Mouse (Mus musculus): ENCODE measurements around the gene Fam117a. TPM values are rescaled to one million over a fixed set of nuclear protein-coding genes. Genes with fewer than 3 reads are reported as not detected.

Gene Fam117a
- polyA plus RNA-seq, 1 experiment from 2014 or later: 15.0 TPM

DNA sequence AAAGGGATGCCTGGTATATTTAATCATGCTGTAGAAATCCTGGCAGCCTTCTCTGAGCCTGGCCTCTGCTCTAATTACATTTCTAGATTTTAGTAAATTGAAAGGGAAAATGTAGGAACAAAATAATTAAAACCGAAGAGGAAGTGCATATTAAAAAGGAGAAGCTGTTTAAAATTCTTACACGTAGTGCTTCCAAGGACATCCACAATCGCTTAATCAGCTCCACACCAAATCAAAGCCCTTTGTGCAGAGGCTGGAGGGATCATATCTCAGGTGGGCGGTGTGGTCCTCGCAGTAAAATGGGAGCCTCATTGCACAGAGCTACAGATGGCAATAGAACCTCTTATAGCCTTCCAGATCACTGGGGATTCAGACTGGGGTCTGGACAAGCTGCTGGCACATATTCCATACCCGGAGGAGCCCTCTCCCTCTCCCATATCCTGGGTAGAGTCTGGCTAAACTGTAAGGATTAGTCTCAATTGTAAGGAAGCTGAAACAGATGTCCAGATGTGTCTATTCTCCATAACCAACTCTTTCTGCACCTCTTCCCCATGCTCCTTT, 74.7 kb downstream of the Fam117a start:
- H3K9ac ChIP-seq (replicated peaks; ENCODE audit: low read length): no peak overlapping the region
- no peaks in the 10 kb centered on the region for H3K36me3 ChIP-seq (replicated peaks; ENCODE audit: control insufficient read depth, insufficient read depth, low read depth, low read length)
- no peak overlapping the region for H3K4me3 ChIP-seq (ENCODE audit: low read depth, low read length)
- H3K27me3 ChIP-seq (ENCODE audit: control insufficient read depth, insufficient read depth, low read length): no peaks in the 10 kb centered on the region
- 52% methylated on average over 6 of the region's 6 CpGs for WGBS
- no peak overlapping the region for H3K27ac ChIP-seq (replicated peaks; ENCODE audit: low read depth, low read length)
- H3K4me1 ChIP-seq (ENCODE audit: control insufficient read depth, insufficient read depth, low read length): no peaks in the 10 kb centered on the region
- no peak overlapping the region for H3K4me2 ChIP-seq (ENCODE audit: low read depth, low read length)
- H3K9me3 ChIP-seq (replicated peaks; ENCODE audit: control insufficient read depth, low read length): no peaks in the 10 kb centered on the region
- DNase-seq (ENCODE audit: low spot score) (no peak), ATAC-seq (replicated peaks; ENCODE audit: insufficient number of reproducible peaks, low FRiP score, low TSS enrichment, low read depth) (no peak)

DNA sequence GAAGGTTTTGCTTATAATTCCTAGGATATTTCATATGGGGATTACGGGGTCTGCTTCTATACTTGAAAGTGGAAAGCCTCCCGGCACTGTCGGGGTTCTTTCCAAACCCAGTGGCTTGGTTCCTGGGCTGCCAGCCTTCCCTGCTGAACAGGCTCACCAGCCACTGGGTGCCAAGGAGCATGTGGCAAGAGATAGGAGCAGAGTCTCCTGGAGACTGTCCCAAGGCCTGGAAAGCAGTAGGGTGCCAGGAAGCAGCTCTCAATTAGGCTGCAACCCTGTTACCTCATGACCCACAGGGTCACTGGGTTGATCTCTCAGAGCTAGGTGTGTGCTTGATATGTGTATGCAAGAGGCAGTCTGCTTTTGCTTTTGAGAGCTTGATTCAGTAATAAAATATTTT, 75.8 kb downstream of the Fam117a start:
- ATAC-seq (replicated peaks; ENCODE audit: insufficient number of reproducible peaks, low FRiP score, low TSS enrichment, low read depth) (no peak), DNase-seq (ENCODE audit: low spot score) (no peak)
- no peaks in the 10 kb centered on the region for H3K4me1 ChIP-seq (ENCODE audit: control insufficient read depth, insufficient read depth, low read length)
- no peaks in the 10 kb centered on the region for H3K27me3 ChIP-seq (ENCODE audit: control insufficient read depth, insufficient read depth, low read length)
- no peak overlapping the region for H3K27ac ChIP-seq (replicated peaks; ENCODE audit: low read depth, low read length)
- no peak overlapping the region for H3K4me3 ChIP-seq (ENCODE audit: low read depth, low read length)
- H3K9me3 ChIP-seq (replicated peaks; ENCODE audit: control insufficient read depth, low read length): no peaks in the 10 kb centered on the region
- 89% methylated on average over 3 of the region's 3 CpGs for WGBS
- no peak overlapping the region for H3K9ac ChIP-seq (replicated peaks; ENCODE audit: low read length)
- no peak overlapping the region for H3K4me2 ChIP-seq (ENCODE audit: low read depth, low read length)
- H3K36me3 ChIP-seq (replicated peaks; ENCODE audit: control insufficient read depth, insufficient read depth, low read depth, low read length): no peaks in the 10 kb centered on the region

DNA sequence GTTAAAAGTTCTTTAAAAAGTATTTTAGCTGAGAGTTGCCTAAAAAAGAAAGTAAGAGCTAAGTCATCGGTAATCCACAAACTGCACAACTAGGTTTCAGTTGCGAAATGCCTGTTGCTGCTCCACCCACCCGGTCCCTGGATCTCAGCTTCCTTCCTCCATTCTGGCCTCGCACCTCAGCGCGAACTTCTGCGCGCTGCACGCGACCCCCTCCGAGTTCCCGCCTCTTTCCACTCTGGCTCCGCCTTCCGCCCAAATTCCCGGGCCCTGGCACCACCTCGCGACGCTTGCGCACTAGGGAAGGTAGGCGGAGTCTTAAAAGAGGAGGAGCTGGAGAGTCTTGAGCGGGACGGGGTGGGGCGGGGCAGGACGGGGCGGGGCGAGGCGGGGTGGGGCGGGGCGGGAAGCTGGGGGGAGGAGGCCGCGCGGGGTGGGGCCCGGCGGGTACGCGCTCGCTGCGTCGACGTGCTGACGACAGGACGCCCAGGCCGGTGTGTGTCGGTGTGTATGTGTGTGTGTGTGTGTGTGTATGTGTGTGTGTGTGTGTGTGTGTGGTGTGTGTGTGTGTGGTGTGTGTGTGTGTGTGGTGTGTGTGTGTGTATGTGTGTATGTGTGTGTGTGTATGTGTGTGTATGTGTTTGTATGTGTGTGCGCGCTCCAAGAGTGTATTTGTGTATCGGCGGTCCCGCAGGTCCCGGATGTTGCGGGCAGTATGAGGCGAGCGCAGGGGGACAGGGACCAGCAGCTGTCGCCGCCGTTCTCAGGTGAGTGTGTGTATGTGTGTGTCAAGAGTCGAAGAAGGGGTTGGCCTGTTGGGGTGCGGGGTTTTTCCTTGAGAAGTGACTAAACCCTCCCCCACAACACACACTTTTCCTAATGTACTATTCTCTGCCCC, 77.1 kb downstream of the Fam117a start, which contains the start of gene Spop:
Gene Spop (plus strand): TSS at position 440 of the 895 bp plus-strand sequence.
- H3K9ac ChIP-seq (replicated peaks; ENCODE audit: low read length): peak within 1 kb of the TSS; percentile 63
- peak within 1 kb of the TSS; percentile 78 for H3K27ac ChIP-seq (replicated peaks; ENCODE audit: low read depth, low read length)
- H3K4me3 ChIP-seq (ENCODE audit: low read depth, low read length): peak within 1 kb of the TSS; percentile 50
- H3K36me3 ChIP-seq (replicated peaks; ENCODE audit: control insufficient read depth, insufficient read depth, low read depth, low read length): no peaks in the 10 kb centered on the region
- H3K27me3 ChIP-seq (ENCODE audit: control insufficient read depth, insufficient read depth, low read length): no peaks in the 10 kb centered on the region
- ATAC-seq (replicated peaks; ENCODE audit: insufficient number of reproducible peaks, low FRiP score, low TSS enrichment, low read depth): peak; percentile 84
- DNase-seq (ENCODE audit: low spot score): peak; percentile 95
- H3K4me1 ChIP-seq (ENCODE audit: control insufficient read depth, insufficient read depth, low read length): no peaks in the 10 kb centered on the region
- peak within 1 kb of the TSS; percentile 68 for H3K4me2 ChIP-seq (ENCODE audit: low read depth, low read length)
- H3K9me3 ChIP-seq (replicated peaks; ENCODE audit: control insufficient read depth, low read length): no peaks in the 10 kb centered on the region
- WGBS: 3% methylated on average over 38 of the region's 58 CpGs

DNA sequence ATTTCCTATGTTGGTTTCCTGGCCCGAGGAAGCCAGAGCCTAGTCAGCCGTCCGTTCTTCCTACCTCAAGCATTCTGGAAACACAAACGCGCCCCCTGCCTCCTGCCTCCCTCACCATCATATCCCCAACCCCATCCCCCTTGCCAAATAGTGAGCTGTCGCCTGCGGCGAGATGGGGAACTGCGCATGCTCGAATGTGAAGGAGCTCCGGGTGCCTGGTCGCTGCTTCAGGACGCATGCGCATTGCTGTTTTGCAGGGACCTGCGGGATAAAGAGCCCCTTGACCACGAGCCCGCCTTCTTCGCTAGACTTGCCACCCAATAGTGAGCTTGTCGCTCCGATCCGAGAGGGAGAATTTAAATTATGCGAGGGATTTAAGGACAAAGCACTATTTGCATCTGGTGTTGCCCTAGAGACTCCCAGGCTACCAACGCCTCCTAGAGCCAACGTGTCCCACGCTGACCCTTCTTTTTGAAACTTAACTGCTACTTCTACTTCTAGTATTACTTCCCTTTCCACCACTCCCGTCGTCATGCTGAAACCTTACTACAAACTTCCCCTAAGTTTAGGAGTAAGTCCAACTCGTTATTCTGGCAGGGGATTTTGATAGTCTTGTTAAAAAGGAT, 77.8 kb downstream of the Fam117a start:
- peak; percentile 99 for DNase-seq (ENCODE audit: low spot score)
- Histone ChIP-seq H3K4me2 (ENCODE audit: low read depth, low read length) (peak overlapping the region; percentile 68), H3K27ac (replicated peaks; ENCODE audit: low read depth, low read length) (peak overlapping the region; percentile 78), H3K4me1 (ENCODE audit: control insufficient read depth, insufficient read depth, low read length) (no peaks in the 10 kb centered on the region), H3K9me3 (replicated peaks; ENCODE audit: control insufficient read depth, low read length) (no peaks in the 10 kb centered on the region), H3K4me3 (ENCODE audit: low read depth, low read length) (peak overlapping the region; percentile 50), H3K36me3 (replicated peaks; ENCODE audit: control insufficient read depth, insufficient read depth, low read depth, low read length) (no peaks in the 10 kb centered on the region), H3K27me3 (ENCODE audit: control insufficient read depth, insufficient read depth, low read length) (no peaks in the 10 kb centered on the region), H3K9ac (replicated peaks; ENCODE audit: low read length) (peak overlapping the region; percentile 63)
- WGBS: under 1% methylated on average over 28 of the region's 28 CpGs
- ATAC-seq (replicated peaks; ENCODE audit: insufficient number of reproducible peaks, low FRiP score, low TSS enrichment, low read depth): peak; percentile 83

DNA sequence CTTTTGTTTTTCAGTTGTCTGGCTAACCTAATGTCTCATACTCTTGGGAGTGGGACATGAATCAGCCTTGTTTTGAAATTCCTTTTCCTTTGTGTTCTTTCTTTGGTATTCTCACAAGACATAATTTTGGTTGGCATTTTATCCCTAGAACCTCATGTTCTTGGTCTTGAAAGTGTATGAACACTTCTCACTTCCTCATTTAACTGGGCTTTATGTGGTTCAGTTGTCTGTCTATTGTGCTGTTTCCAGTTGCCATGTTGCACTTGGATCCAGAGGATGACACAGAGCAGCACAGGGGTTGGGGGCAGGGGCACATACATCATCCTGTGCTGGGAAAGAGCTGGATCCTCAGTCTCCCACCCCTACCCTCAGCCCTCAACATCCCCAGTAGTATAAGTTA, 79.1 kb downstream of the Fam117a start:
- Histone ChIP-seq H3K27me3 (ENCODE audit: control insufficient read depth, insufficient read depth, low read length) (no peaks in the 10 kb centered on the region), H3K9ac (replicated peaks; ENCODE audit: low read length) (no peak overlapping the region), H3K4me2 (ENCODE audit: low read depth, low read length) (no peak overlapping the region; the same call in 1 of the 2 replicates), H3K27ac (replicated peaks; ENCODE audit: low read depth, low read length) (no peak overlapping the region), H3K4me1 (ENCODE audit: control insufficient read depth, insufficient read depth, low read length) (no peaks in the 10 kb centered on the region), H3K4me3 (ENCODE audit: low read depth, low read length) (no peak overlapping the region), H3K36me3 (replicated peaks; ENCODE audit: control insufficient read depth, insufficient read depth, low read depth, low read length) (no peaks in the 10 kb centered on the region), H3K9me3 (replicated peaks; ENCODE audit: control insufficient read depth, low read length) (no peaks in the 10 kb centered on the region)
- ATAC-seq (replicated peaks; ENCODE audit: insufficient number of reproducible peaks, low FRiP score, low TSS enrichment, low read depth): no peak
- DNase-seq (ENCODE audit: low spot score): no peak

DNA sequence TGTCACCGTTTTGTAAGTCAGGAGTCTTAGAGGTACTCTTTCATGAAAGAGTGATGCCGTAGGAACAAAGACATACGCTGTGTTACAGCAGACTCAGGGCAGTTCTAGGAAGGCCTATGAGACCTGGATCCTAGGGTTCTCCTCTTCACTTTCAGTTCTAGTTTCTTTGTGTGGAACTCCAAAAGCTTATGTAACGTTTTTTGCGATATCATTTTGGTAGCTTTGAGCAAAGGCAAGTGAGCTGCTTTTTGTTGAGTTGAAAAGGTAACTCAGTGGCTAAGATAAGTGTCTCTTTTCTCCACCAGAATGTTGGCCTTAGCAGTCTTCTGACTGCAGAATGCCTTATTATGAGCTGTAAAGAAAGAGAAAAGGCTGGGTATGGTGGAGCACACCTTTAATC, 80.5 kb downstream of the Fam117a start:
- no peak overlapping the region for H3K9ac ChIP-seq (replicated peaks; ENCODE audit: low read length)
- no peak overlapping the region for H3K27ac ChIP-seq (replicated peaks; ENCODE audit: low read depth, low read length)

DNA sequence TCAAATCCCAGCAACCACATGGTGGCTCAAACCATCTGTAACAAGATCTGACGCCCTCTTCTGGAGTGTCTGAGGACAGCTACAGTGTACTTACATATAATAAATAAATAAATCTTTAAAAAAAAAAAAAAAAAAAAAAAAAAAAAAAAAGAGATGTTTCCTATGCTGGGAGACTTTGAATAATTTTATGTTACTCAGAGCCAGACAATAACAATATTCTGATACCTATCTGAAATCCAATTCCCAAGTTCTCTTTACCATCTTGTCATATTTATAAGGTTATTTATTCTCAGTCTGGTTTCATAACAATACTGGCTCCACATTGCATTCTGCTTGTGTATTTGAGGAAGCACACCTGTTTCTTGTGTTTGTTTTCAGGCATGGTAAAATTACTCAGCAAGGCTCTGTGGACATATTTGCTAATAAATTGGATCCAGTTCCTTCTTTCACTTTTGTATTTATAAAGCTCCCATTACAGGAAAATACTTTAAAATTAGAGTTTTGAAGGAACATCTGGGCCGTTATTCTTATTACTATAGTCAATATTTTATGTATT, 84.1 kb downstream of the Fam117a start:
- no peaks in the 10 kb centered on the region for H3K27me3 ChIP-seq (ENCODE audit: control insufficient read depth, insufficient read depth, low read length)
- WGBS: 89% methylated on average over 2 of the region's 2 CpGs
- no peaks in the 10 kb centered on the region for H3K36me3 ChIP-seq (replicated peaks; ENCODE audit: control insufficient read depth, insufficient read depth, low read depth, low read length)
- no peaks in the 10 kb centered on the region for H3K9me3 ChIP-seq (replicated peaks; ENCODE audit: control insufficient read depth, low read length)
- no peak overlapping the region for H3K4me3 ChIP-seq (ENCODE audit: low read depth, low read length)
- DNase-seq (ENCODE audit: low spot score) (no peak), ATAC-seq (replicated peaks; ENCODE audit: insufficient number of reproducible peaks, low FRiP score, low TSS enrichment, low read depth) (no peak)
- H3K4me1 ChIP-seq (ENCODE audit: control insufficient read depth, insufficient read depth, low read length): no peaks in the 10 kb centered on the region
- H3K9ac ChIP-seq (replicated peaks; ENCODE audit: low read length): no peak overlapping the region
- no peak overlapping the region for H3K27ac ChIP-seq (replicated peaks; ENCODE audit: low read depth, low read length)
- no peak overlapping the region for H3K4me2 ChIP-seq (ENCODE audit: low read depth, low read length)

More for the DNA sequence above, 80.5 kb downstream of the Fam117a start:
- H3K4me2 ChIP-seq (ENCODE audit: low read depth, low read length): no peak overlapping the region
- ATAC-seq (replicated peaks; ENCODE audit: insufficient number of reproducible peaks, low FRiP score, low TSS enrichment, low read depth): no peak
- no peak for DNase-seq (ENCODE audit: low spot score)
- H3K27me3 ChIP-seq (ENCODE audit: control insufficient read depth, insufficient read depth, low read length): no peaks in the 10 kb centered on the region
- no peak overlapping the region for H3K4me3 ChIP-seq (ENCODE audit: low read depth, low read length)
- no peaks in the 10 kb centered on the region for H3K36me3 ChIP-seq (replicated peaks; ENCODE audit: control insufficient read depth, insufficient read depth, low read depth, low read length)
- no peaks in the 10 kb centered on the region for H3K4me1 ChIP-seq (ENCODE audit: control insufficient read depth, insufficient read depth, low read length)
- 89% methylated on average over 5 of the region's 5 CpGs for WGBS
- H3K9me3 ChIP-seq (replicated peaks; ENCODE audit: control insufficient read depth, low read length): no peaks in the 10 kb centered on the region
